Mouse (Mus musculus) heart, adult 2 months (tissue): ENCODE measurements at regions not wholly inside any gene's neighbourhood (a gene's known extent, or its start where the extent isn't known, plus 50 kb on each side); places are given as distances from the start of the nearest gene placed in this dataset.
A peak's percentile ranks its signal among the peaks of the same experiment; 100 is the strongest.

Experiments used
- DNase-seq, 2 experiments: peaks; one replicate each; pipeline ENCODE4 v3.0.0; 2021
- H3K27ac ChIP-seq: fragments of 200-600 bp; 2 replicates; pipeline ENCODE4 v1.8.1; 2022
- H3K27me3 ChIP-seq: fragments of 200-500 bp; 2 replicates; pipeline ENCODE4 v1.6.1; 2012; ENCODE audit warnings: mild to moderate bottlenecking, low read length, inconsistent platforms, mixed read lengths; ENCODE audit not compliant: control insufficient read depth, insufficient read depth
- H3K36me3 ChIP-seq: fragments of 200-500 bp; 2 replicates; pipeline ENCODE4 v1.6.1; 2012; ENCODE audit warnings: low read length, inconsistent platforms; ENCODE audit not compliant: control insufficient read depth, insufficient read depth
- H3K4me1 ChIP-seq: fragments of 200-500 bp; 2 replicates; pipeline ENCODE4 v1.6.1; 2011; ENCODE audit warnings: low read length; ENCODE audit not compliant: control insufficient read depth, insufficient read depth
- H3K4me3 ChIP-seq: fragments of 200-600 bp; 2 replicates; pipeline ENCODE4 v1.8.1; 2022
- H3K79me2 ChIP-seq: fragments of 200-500 bp; replicated peaks from 2 replicates; pipeline ENCODE4 v1.6.1; 2012; ENCODE audit warnings: mild to moderate bottlenecking, inconsistent platforms, low read length, moderate library complexity, mixed read lengths; ENCODE audit not compliant: control insufficient read depth, insufficient read depth
- H3K9ac ChIP-seq: fragments of 200-500 bp; 2 replicates; pipeline ENCODE4 v1.6.1; 2012; ENCODE audit warnings: low read depth, mild to moderate bottlenecking, control low read depth, inconsistent platforms, low read length, mixed read lengths
- CTCF ChIP-seq: fragments of 200-600 bp; IDR thresholded peaks from 2 replicates; pipeline ENCODE4 v1.8.1; 2022; ENCODE audit warnings: antibody characterized with exemption, mild to moderate bottlenecking, moderate library complexity
- EP300 ChIP-seq: fragments of 200-500 bp; IDR thresholded peaks from 2 replicates; pipeline ENCODE4 v1.6.1; 2011; ENCODE audit warnings: low read depth, low read length, control low read depth; ENCODE audit not compliant: insufficient read depth
- POLR2A ChIP-seq: fragments of 200-500 bp; IDR thresholded peaks from 2 replicates; pipeline ENCODE4 v1.6.1; 2011; ENCODE audit warnings: mild to moderate bottlenecking, low read depth, low read length, control low read depth; ENCODE audit not compliant: insufficient read depth
- WGBS: fragments of 180-500 bp; shearing (Covaris S2); methylation state at CpG from one replicate; pipeline ENCODE4 v1.1.7; 2018; 5-methylcytosine and 5-hydroxymethylcytosine counted together
- intact Hi-C: fragments of 180-260 bp; cut with DNase I; formaldehyde crosslinking; loops from one replicate; pipeline ENCODE4 v1.15.1; 2025

- Histone ChIP-seq H3K9ac (no peak overlapping the region), H3K36me3 (no peaks in the 10 kb centered on the region), H3K4me3 (no peak overlapping the region), H3K27me3 (no peaks in the 10 kb centered on the region), H3K4me1 (no peaks in the 10 kb centered on the region), H3K27ac (no peak overlapping the region), H3K79me2 (no peaks in the 10 kb centered on the region)
- WGBS: 55% methylated on average over 7 of the region's 7 CpGs
- TF ChIP-seq EP300 (no peak), CTCF (no peak), POLR2A (no peak)
- DNase-seq: no peak
- intact Hi-C loops: no loop called here
Observed at GRCm38 (mm10) chr5:53412391-53413075, 53.4 kb upstream of the Rbpj start.

GRCm38 (mm10) chr5:53413677-53414076, 52.3 kb upstream of the Rbpj start:
- TF ChIP-seq CTCF: no peak
- intact Hi-C loops: no loop called here
- no peak for DNase-seq
- Histone ChIP-seq H3K4me1 (no peaks in the 10 kb centered on the region), H3K27me3 (no peaks in the 10 kb centered on the region), H3K79me2 (no peaks in the 10 kb centered on the region), H3K4me3 (no peak overlapping the region), H3K9ac (no peak overlapping the region), H3K36me3 (no peaks in the 10 kb centered on the region), H3K27ac (no peak overlapping the region)
- 75% methylated on average over 3 of the region's 3 CpGs for WGBS

GRCm38 (mm10) chr5:53415472-53415871, 50.5 kb upstream of the Rbpj start:
- DNase-seq: peak in 1 of 2 experiments; percentile 18
- H3K27ac ChIP-seq: no peak overlapping the region
- H3K27me3 ChIP-seq: no peaks in the 10 kb centered on the region
- TF ChIP-seq EP300 (no peak), CTCF (no peak), POLR2A (no peak)
- 33% methylated on average over 2 of the region's 2 CpGs for WGBS
- H3K4me3 ChIP-seq: no peak overlapping the region
- no peaks in the 10 kb centered on the region for H3K79me2 ChIP-seq
- no peaks in the 10 kb centered on the region for H3K36me3 ChIP-seq
- no peaks in the 10 kb centered on the region for H3K4me1 ChIP-seq
- intact Hi-C loops: no loop called here
- H3K9ac ChIP-seq: no peak overlapping the region
